Mouse (Mus musculus): ENCODE results near the gene Tnfsfm13.

Gene Tnfsfm13

DNA sequence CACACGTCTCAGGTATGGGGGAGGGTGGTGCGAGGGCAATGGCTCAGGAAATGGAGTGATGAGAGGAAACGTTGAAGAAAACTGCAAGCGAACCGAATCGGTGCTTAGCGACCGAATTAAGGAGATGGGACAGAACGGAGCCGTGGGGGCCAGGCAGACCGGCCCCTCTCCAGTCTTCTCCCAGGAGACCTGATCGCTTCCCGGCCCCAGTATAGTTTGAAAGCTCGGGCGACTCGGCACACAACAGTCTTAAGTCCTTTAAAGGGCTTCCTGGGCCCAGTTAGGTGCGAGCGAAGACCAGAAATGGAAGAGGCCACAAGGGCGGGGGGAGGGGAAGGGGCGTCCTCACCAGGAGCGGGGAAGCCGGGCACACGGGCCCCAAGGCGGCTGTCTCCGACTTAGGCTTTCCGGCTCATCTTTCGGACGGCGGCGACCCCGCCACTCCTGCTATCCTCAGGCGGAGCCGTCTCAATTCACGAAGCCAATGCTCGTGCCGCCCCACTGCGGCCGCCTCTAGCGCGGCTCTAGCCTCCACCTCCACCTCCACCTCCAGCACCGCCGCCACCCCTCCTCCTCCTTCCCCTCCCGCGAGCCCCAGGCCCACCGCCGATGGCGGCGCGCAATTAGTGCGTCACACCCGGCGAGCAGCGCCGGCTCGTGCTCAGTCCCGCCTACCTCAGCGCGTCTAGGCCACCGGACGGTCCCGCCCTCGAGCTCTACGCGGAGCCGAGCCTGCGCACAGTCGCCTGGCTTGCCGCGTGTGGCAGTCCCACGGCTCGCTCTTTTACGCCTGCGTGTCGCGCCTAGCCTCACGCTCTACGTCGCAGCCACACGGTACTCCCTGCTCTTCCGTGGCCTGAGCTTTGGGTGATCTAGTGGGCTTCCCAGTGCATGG lies 14.3 kb downstream of the Tnfsfm13 start, which contains the start of gene Senp3:
Senp3 (minus strand) TSS at position 771 of the 895 bp plus-strand sequence.
- peak; percentile 82 for DNase-seq (ENCODE audit: extremely low read depth, low read depth)

DNA sequence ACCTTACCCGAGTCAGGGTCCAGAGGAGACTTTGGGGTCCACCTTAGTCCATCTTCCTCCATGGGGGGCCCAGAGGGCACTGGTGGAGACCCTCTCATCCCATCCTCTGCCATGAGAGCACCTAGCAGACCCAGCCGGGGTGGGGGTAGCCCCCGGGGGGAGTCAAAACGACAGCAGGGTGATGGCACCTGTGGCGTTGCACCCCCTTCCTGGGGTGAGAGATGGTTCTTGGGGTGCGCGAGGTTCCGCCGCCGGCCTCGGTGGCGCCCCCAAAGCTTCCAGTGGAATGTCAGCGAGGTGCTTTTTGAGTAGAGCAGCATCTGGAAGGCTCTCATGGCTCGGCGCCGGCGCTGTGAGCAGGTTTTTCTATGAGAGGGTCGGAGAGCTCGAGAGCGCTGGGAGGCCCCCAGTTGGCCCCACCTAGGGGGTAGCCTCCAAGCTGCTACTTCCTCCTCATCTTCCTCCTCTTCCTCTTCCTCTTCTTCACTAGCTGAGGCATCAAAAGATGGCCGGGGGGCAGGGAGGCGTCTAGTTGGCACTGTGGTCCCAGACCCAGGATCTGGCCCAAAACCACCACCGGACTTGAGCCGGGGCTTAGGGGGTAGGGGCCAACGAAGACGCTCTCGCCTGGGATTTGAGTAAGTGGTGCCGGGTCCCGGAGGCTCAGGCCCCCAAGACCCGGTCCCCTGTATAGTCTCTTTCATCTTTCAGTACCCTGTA lies 15.6 kb downstream of the Tnfsfm13 start:
- no peak for DNase-seq (ENCODE audit: extremely low read depth, low read depth)

DNA sequence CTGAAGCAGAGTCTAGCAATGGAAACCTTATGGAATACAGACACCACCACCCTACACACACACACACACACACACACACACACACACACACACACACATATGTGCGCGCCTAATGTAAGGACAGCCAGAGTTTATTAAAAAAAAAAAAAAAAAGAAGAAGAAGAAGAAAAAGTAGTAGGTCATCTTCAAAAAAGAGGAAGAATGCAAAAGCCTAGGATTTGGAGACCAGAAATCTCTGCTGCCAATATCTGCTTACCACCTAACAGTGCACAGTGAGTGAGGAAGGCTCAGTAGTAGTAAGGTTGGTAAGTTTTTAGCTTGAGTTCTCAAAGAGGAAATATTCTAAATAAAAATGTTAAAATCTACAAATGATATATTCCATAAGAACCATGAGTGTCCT lies 16.8 kb downstream of the Tnfsfm13 start:
- no peak for DNase-seq (ENCODE audit: extremely low read depth, low read depth)

DNA sequence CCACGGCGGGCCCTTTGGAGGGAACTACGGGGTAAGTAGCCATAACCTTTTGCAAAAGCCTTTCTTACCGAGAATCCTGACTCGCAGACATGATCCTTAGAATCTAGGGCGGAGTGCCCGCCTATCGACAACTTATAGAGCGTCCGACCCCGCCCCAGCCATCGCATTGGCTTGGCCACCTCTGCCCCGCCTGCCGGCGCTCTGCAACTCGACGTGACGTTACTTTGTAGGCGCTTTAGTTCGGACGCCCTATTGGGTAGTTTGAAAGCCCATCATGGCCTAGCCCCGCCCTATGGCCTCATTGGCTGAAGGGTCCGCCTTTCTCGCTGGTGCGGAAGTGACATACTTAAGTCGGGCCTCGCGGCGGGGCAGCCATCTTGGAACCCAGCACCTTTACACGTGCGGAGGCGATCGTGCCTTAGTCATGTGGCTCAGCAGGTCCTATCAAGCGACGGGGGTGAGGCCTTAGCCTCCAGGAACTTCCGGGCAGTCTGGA lies 23.6 kb downstream of the Tnfsfm13 start, which contains the start of gene Eif4a1:
Eif4a1 (minus strand) TSS at position 213 of the 496 bp plus-strand sequence.
- peak; percentile 99 for DNase-seq (ENCODE audit: extremely low read depth, low read depth)

DNA sequence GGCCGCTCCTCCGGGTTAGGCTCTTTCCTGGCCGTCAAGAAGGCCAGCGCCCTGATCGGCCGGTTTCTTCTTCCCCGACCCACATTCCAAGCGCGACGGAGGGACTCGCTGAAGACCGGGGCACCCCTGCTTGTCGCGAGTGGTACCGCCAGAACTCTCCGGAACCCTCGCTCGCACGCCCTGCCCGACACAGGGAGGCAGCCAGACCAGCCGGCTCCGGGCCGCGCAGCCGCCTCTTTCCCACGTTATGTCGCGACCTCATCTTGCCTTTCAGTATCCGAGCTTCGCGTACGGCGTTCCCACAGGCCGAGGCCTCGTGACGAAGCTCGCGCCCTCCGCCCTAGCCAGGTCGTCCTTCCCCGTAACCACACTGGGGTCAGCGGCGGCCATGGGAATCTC lies 24.2 kb downstream of the Tnfsfm13 start:
- no peak for DNase-seq (ENCODE audit: extremely low read depth, low read depth)

DNA sequence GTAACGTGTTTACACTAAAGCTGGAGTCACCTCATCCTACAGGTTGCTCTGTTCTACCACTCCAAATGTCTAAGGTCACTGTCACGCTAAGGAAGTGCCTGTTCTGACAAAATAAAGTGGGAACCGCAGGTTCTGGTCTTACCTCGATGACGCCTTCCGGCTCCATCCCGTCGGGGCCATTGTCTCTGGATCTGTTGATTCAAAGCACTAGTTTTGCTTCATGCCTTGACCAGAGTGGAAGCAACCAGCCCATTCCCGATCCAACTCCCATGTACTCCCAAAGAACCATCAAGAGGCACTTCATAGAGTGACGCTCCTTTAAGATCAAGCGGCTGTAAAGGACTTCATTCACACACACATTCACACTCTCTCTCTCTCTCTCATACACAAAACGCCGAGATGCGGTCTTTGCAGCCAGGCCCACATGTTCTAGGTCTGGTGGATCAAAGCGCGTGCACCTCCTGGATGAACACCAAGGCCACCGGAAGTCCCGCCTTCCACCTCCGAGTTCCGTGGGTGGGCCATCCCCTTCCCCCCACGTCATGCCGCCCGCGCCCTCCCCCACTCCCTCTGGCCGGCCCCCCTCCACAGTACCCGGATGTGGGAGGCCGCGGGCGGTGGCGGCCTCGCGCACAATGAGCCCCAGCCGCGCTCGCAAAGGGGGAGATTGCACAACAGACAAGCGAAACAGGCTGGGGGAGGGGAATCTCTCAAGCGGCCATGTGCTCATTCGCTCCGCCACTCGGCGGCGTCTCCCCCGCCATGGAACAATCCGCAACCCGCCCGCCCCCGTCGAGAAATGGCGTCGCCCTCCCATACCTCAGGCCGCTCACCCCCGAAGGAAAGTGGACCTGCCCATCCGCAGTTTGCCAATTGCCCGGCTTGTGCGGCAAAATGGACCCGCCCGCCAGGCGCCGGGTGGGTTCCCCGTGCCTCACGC lies 24.8 kb downstream of the Tnfsfm13 start:
- DNase-seq (ENCODE audit: extremely low read depth, low read depth): peak; percentile 72

DNA sequence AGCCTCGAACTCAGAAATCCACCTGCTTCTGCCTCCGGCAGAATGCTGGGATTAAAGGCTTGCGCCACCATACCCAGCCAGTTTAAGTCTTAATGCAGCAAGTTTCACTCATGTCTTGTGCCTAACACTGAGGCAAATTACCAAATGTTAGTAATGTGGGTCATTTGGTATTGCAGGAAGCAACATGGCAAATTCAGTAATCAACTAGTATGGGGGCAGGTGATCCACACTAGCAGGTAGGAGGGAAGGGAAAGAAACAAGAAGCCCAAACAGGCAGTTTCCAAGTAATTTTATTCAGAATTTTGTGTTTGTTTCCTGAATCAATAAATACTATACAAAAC lies 29.3 kb downstream of the Tnfsfm13 start:
- DNase-seq (ENCODE audit: extremely low read depth, low read depth): no peak

DNA sequence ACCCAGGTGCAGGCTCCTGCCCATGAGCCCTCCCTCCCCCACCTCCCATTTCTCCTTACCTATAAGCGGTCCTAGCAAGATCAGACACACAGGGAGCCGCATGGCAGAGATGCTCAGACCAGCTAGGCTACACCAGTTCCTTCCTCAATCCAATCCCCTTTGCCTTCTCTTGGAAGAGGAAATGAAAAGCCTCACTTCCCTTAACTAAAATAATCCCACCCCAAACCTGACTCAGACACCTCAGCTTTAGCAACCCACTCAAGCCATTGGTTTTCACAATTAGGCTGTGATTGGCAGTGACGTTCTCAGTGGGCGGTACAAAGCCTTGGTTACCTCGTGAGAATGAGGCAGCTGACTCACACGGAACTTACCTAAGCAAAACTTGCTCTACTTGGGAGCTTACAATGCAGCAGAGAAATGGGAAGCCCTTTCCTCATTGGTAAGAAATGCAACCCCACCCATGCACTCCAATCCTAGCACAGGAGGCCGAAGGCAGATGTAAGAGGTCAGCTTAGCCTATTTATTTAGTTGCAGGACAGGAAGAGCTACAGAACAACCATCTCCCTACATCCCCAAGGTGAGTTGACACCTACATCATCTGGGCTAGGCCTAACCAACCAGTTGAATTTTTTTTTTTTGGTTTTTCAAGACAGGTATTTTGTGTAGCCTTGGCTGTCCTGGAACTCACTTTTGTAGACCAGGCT lies 29.8 kb downstream of the Tnfsfm13 start, which contains the start of gene Cd68:
Cd68 (minus strand) TSS at position 193 of the 704 bp plus-strand sequence.
- DNase-seq (ENCODE audit: extremely low read depth, low read depth): peak; percentile 94

DNA sequence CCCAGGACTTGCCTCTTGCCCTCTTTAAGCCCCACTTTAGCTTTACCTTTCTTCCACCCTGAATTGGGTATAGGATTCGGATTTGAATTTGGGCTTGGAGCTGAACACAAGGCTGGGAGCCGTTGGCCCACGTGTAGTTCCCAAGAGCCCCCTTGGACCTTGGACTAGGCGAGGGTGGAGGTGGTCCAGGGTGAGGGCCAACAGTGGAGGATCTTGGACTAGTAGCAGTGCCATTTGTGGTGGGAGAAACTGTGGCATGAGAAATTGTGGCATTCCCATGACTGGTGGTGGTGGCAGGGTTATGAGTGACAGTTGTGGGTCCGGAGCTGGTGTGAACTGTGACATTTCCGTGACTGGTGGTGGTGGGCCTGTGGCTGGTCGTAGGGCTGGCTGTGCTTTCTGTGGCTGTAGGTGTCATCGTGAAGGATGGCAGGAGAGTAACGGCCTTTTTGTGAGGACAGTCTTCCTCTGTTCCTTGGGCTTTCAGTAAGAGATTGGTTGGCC lies 30.4 kb downstream of the Tnfsfm13 start:
- no peak for DNase-seq (ENCODE audit: extremely low read depth, low read depth)

DNA sequence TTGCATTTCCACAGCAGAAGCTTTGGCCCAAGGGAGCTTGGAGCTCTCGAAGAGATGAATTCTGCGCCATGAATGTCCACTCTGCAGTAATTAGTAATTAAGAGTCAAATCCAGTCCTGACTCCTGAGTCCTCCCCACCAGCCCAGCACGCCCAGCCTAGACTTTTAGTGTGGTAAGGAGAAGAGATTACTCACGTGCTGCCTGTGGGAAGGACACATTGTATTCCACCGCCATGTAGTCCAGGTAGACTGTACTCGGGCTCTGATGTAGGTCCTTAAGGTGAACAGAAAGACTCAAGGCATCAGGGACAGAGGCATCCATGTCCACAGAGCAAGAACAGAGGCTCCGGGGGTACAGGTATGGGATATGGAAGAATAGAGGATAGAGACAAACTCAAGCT lies 31.1 kb downstream of the Tnfsfm13 start:
- DNase-seq (ENCODE audit: extremely low read depth, low read depth): no peak

DNA sequence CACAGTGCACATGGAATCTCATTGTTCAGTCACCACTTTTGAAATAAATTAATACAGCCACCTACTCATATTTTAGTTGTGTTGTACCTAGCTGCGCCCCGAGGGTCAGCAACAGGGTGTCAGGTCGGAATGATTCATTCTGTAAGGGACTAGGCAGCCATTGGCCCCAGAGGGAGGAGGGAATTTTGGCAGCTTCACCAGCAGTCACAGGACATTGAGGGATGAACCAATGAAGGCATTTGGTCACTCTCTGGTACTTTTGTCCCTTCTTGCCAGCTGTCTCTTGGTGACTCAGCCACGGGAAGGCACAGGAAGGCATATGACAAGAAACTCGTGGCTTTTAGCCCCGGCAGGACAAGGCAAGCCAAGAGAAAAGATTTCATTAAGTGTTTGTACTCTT lies 32.1 kb downstream of the Tnfsfm13 start:
- no peak for DNase-seq (ENCODE audit: extremely low read depth, low read depth)

DNA sequence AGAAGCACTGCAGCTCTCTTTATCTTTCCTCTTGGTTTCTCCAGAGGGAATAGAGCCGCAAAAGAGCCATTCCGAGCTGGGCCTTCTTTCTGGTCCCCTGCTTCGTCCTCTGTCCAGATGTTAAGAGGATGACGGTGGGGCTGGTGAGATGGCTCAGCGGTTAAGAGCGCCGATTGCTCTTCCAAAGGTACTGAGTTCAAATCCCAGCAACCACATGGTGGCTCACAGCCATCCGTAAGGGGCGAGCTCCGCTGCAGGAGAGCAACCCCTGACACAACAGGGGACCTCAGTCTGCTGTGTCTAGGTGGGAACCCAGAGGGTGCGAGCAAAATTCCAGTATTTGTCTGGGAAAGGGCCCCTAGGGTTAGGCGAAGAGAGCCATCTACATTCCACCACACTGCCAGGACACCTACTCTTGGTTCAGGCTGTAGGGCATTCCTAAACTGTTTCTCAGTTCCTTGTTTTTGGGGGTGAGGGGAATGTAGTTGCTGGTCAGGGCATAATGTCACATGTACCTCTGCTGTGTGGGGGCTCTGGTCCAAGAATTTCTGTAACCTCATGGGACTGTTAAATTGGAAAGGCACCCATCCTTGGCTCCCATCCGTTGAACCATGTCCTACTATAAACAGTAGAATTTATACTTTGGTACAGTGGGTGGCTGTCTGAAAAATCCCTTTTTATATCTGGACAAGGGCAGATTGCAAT lies 32.8 kb downstream of the Tnfsfm13 start:
- no peak for DNase-seq (ENCODE audit: extremely low read depth, low read depth)

DNA sequence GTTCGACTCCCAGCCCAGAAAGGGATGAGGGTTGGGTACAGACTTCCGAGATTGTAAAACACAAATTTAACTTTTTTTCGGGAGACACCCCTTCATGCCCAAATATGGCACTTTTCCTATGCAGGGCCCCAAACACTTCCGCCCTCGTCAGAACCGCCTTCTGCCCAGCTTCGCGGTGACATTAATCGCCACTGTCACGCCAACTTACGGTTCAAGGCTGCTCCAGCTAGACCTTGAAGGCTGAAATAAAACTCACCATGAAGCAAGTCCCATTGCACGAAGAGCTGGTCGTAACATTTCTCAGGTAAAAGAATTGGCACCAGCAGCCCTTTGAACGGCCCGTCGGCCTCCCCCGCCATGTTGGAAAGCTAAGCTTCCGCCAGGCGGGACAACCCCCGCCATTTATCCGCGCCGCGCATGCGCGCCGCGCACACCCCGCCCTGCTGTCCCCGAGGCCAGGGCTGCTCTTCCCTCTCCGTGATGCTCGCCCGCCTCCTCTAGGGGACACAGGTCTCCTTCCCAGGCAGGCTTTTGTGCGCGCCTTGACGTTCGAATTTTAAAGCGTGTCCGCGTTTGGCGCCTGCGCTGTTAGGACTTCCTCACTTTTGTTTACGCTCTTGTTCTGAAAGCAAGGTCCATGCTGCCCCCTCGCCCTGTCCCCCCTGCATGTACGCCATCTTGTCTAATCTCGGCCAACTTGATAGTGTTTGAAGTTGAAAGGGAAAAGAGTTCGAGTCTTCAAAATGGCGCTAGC lies 33.5 kb downstream of the Tnfsfm13 start, which contains the start of gene Mpdu1:
Mpdu1 (minus strand) TSS at position 430 of the 754 bp plus-strand sequence.
- DNase-seq (ENCODE audit: extremely low read depth, low read depth): peak; percentile 91

DNA sequence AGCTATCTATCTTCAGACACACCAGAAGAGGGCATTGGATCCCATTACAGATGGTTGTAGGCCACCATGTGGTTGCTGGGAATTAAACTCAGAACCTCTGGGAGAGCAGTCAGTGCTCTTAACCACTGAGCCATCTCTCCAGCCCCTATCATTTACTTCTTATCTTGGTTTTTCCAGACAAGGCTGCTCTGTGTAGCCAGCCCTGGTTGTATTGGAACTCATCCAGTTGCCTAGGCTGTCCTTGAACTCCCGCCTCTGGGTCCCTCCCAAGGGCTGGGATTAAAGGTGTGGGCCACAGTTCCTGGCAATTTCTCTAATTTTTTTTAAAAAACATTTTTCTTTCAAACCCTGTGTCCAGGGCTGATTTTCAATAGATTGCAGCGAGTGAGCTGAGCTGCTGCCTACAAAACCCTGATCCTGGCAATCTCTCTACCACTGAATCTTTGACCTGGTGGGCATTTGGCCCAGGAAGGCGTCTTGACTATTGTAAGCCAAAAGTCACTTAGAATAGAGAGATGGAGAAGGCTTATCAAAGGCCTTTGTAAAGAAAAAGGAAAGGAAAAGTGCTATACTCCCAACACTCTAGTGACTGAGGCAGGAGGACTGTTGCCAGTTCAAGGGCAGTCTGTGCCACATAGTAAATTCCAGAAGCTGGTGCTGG lies 34.5 kb downstream of the Tnfsfm13 start:
- DNase-seq (ENCODE audit: extremely low read depth, low read depth): no peak

DNA sequence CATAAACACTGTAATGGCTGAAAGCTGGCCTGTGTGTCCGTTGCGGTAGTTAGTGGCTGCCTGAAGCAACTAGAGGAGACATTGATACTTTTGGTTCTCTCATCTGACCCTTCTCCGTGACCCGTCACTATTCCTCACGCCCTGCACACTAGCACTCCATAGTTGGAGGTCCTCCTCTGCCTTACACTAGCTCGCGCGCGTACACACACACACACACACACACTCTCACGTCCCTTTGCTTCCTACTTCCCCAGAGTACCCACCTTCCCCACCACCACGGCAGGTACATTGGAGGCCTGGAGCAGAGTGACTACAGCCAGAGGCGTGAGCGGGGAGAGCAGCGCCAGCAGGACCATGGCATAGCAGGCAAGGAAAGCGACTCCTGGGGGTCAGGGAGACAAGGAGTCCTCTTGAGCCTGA lies 38.4 kb downstream of the Tnfsfm13 start:
- no peak for DNase-seq (ENCODE audit: extremely low read depth, low read depth)

DNA sequence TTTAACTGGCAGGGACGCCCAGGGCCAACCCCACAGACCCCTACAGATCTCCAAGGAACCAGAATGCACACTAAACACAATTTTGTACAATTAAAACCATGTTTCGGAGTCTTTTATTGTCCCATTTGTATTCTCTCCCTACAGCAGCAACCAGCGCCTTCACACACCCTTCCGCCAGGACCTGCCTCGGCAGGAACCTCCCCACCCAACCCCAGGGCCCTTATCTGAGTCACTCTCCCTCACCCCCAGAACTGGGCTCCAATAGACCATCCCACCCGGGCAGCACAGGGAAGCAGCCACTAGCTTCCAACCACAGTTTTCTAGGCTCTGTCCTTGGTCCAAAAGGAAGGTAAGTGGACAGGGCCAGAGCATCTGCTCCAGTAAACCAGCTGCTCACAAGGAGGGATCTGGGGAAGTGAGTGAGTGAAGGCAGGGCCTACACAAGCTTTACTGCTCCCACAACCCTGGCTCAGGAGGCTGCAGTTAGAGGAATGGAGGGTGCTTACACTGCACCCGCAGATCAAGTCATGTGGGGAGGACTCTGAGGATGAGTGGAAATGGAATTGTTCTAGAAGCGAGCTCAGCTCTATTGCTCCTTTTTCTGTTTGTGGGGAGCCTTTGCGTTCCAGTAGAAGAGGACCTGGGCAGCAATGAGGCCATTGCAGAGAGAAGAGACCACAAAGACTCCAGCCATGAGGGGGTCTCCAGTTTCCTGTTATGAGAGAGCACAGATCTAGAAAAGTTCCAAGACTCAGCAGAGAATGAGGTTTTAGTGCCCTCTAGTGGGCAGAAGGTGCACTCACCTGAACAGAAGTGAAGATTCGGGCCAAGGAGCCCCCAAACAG lies 39.1 kb downstream of the Tnfsfm13 start:
- DNase-seq (ENCODE audit: extremely low read depth, low read depth): no peak

DNA sequence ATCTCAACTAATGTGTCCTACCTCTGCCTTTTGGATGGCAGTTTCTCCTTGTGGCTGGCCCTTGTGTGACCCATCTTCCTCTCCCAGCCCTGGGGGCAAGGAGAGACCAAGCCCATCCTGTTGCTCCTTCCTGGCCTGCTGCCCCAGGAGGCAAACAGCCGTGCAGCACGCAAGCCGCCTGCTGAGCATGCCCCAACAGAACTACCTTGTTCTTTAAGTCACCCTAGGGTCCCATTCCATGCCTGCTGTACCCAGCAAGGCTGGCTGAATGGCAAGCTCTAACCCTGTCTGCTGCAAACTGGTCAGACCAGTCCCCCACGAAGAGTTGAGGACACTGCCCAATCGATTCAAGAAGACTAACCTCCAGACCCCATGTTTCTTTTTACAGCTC lies 39.8 kb downstream of the Tnfsfm13 start:
- no peak for DNase-seq (ENCODE audit: extremely low read depth, low read depth)
